Comparison of ENCODE assay signal across 12 mouse cellular contexts in genomic region chr10:62208241-62208896, GRCm38 (mm10). TPM values are rescaled to one million over a fixed set of nuclear protein-coding genes. Genes with fewer than 3 reads are reported as not detected.
A peak's percentile ranks its signal among the peaks of the same experiment; 100 is the strongest.
DNase-seq lines count a peak whose midpoint lies in the region; ATAC-seq and TF ChIP-seq lines count a peak whose summit lies in the region.
"Had no signal": no experiment of that assay in that cellular context is flagged by ENCODE, and none has a peak within 500 bp of the region (broad histone marks: within the 10 kb centered on the region; RNA-seq: fewer than 3 reads in every experiment).

No protein-coding gene starts in this region.

- no peak overlapping the region for H3K27ac ChIP-seq in lung, embryonic 14.5 days (ENCODE audit: low read depth)
- H3K27ac ChIP-seq in lung, embryonic 16.5 days (ENCODE audit: low read length), result peak overlapping the region; percentile 65
- H3K27ac ChIP-seq in midbrain, embryonic 11.5 days (ENCODE audit: low read depth, low read length), result no peak overlapping the region
- H3K27ac ChIP-seq: limb, embryonic 12.5 days had no signal

- 20% methylated on average over 10 of the region's 10 CpGs for WGBS in lung, embryonic 14.5 days
- WGBS in lung, adult 2 months, result 46% methylated on average over 10 of the region's 10 CpGs
- WGBS in lung, embryonic 16.5 days, result 30% methylated on average over 10 of the region's 10 CpGs
- WGBS in midbrain, embryonic 11.5 days, result 88% methylated on average over 10 of the region's 10 CpGs

- no peak overlapping the region; the same call in 1 of the 2 replicates for H3K9ac ChIP-seq in lung, embryonic 14.5 days
- H3K9ac ChIP-seq in lung, embryonic 16.5 days (ENCODE audit: low read length), result no peak overlapping the region
- H3K9ac ChIP-seq in midbrain, embryonic 11.5 days (ENCODE audit: low read length), result no peak overlapping the region
- H3K9ac ChIP-seq: limb, embryonic 12.5 days had no signal

- H3K36me3 ChIP-seq in lung, embryonic 14.5 days (ENCODE audit: insufficient read depth), result no peaks in the 10 kb centered on the region
- H3K36me3 ChIP-seq in lung, embryonic 16.5 days (ENCODE audit: control insufficient read depth, insufficient read depth, low read length), result peaks cover 2% of the 10 kb centered on the region; the same call in 1 of the 2 replicates
- no peaks in the 10 kb centered on the region for H3K36me3 ChIP-seq in midbrain, embryonic 11.5 days (ENCODE audit: control insufficient read depth, insufficient read depth, low read length)
- H3K36me3 ChIP-seq: limb, embryonic 12.5 days had no signal

- no peaks in the 10 kb centered on the region for H3K27me3 ChIP-seq in lung, embryonic 14.5 days (ENCODE audit: insufficient read depth, low read length)
- no peaks in the 10 kb centered on the region for H3K27me3 ChIP-seq in lung, embryonic 16.5 days (ENCODE audit: control insufficient read depth, insufficient read depth, low read depth, low read length)
- no peaks in the 10 kb centered on the region for H3K27me3 ChIP-seq in midbrain, embryonic 11.5 days (ENCODE audit: control insufficient read depth, insufficient read depth, low read length)
- H3K27me3 ChIP-seq: limb, embryonic 12.5 days had no signal

- DNase-seq in adrenal gland, postnatal 14 days, result peak; percentile 46
- DNase-seq in adrenal gland, postnatal 4 days (ENCODE audit: low spot score in 2 of 2), result no peak
- peak; percentile 71 for DNase-seq in lung, embryonic 14.5 days
- no peak for DNase-seq in lung, adult 2 months
- no peak for DNase-seq in midbrain, embryonic 11.5 days (ENCODE audit: low spot score, missing footprints)
- no peak for DNase-seq in urinary bladder, postnatal 36 days (ENCODE audit: low spot score in 2 of 2)
- no peak for DNase-seq in natural killer cell, adult 2 months (ENCODE audit: low spot score in 2 of 2)
- DNase-seq: cerebellum, adult 8-10 months had no signal

- H3K9me3 ChIP-seq in lung, embryonic 14.5 days (ENCODE audit: low read depth, low read length), result no peaks in the 10 kb centered on the region
- no peaks in the 10 kb centered on the region for H3K9me3 ChIP-seq in lung, embryonic 16.5 days (ENCODE audit: control insufficient read depth, low read length)
- no peaks in the 10 kb centered on the region for H3K9me3 ChIP-seq in midbrain, embryonic 11.5 days (ENCODE audit: control insufficient read depth, low read length)

- no peak overlapping the region for H3K4me3 ChIP-seq in lung, embryonic 14.5 days (ENCODE audit: low read depth, low read length)
- no peak overlapping the region for H3K4me3 ChIP-seq in lung, adult 2 months (replicated peaks; ENCODE audit: extremely low read depth, low read depth, low read length)
- H3K4me3 ChIP-seq in lung, embryonic 16.5 days (ENCODE audit: low read length), result no peak overlapping the region
- H3K4me3 ChIP-seq in midbrain, embryonic 11.5 days (ENCODE audit: low read depth, low read length), result no peak overlapping the region
- H3K4me3 ChIP-seq: erythroblast, embryonic 14.5 days; limb, embryonic 12.5 days had no signal

- ATAC-seq in lung, embryonic 14.5 days (ENCODE audit: insufficient read depth), result peak; percentile 80
- ATAC-seq in lung, embryonic 16.5 days (ENCODE audit: low read depth), result peak; percentile 87
- no peak for ATAC-seq in midbrain, embryonic 11.5 days (ENCODE audit: low FRiP score)

- no peaks in the 10 kb centered on the region for H3K4me1 ChIP-seq in lung, embryonic 14.5 days (ENCODE audit: insufficient read depth)
- H3K4me1 ChIP-seq in lung, adult 2 months (ENCODE audit: control insufficient read depth, insufficient read depth, low read length), result peaks cover 7% of the 10 kb centered on the region
- peaks cover 16% of the 10 kb centered on the region; the same call in 1 of the 2 replicates for H3K4me1 ChIP-seq in lung, embryonic 16.5 days (replicated peaks; ENCODE audit: control insufficient read depth, insufficient read depth, low read length)
- H3K4me1 ChIP-seq in midbrain, embryonic 11.5 days (ENCODE audit: control insufficient read depth, insufficient read depth, low read length), result no peaks in the 10 kb centered on the region

- TF ChIP-seq POLR2A in lung, adult 2 months (IDR thresholded peaks at IDR 0.05; ENCODE audit: borderline replicate concordance, extremely low read depth, low read depth, low read length), result no peak

- no peak overlapping the region for H3K4me2 ChIP-seq in lung, embryonic 14.5 days
- H3K4me2 ChIP-seq in lung, embryonic 16.5 days (ENCODE audit: low read depth, low read length), result no peak overlapping the region
- no peak overlapping the region for H3K4me2 ChIP-seq in midbrain, embryonic 11.5 days
- H3K4me2 ChIP-seq: limb, embryonic 12.5 days had no signal

- TF ChIP-seq CTCF in lung, embryonic 14.5 days (IDR thresholded peaks at IDR 0.05; ENCODE audit: low read depth), result no peak
- no peak for TF ChIP-seq CTCF in lung, adult 2 months (IDR thresholded peaks at IDR 0.05; ENCODE audit: insufficient read depth, low read length)

RNA-seq across cellular contexts. Expression of gene Tspan15, which starts 22.7 kb away (rescaled TPM):
- total RNA-seq in adrenal gland, postnatal 14 days (2021), result 17.2 and 22.9 TPM in 2 replicates
- total RNA-seq in adrenal gland, postnatal 4 days (2021), result 10 to 100 TPM; 29.4 to 37.0 TPM
- 32.5 and 36.3 TPM in 2 replicates for polyA plus RNA-seq in lung, embryonic 14.5 days (2014; fragmentation: Nextera tagmentation; extraction: Ambion mirVana)
- 134 and 177 TPM in 2 replicates for polyA plus RNA-seq in lung, adult 2 months (2012; rRNA removed)
- polyA plus RNA-seq in lung, embryonic 16.5 days (2015; fragmentation: Nextera tagmentation; extraction: Ambion mirVana), result 96.1 and 116 TPM in 2 replicates
- 8.6 and 9.3 TPM in 2 replicates for polyA plus RNA-seq in midbrain, embryonic 11.5 days (2014; fragmentation: Nextera tagmentation; extraction: Ambion mirVana)

RNA-seq across cellular contexts. Expression of gene Tacr2, which starts 43.9 kb away (rescaled TPM):
- 10.1 and 15.3 TPM in 2 replicates for total RNA-seq in adrenal gland, postnatal 14 days (2021)
- total RNA-seq in adrenal gland, postnatal 4 days (2021), result 10 to 100 TPM; 18.6 to 18.7 TPM
- polyA plus RNA-seq in lung, embryonic 14.5 days (2014; fragmentation: Nextera tagmentation; extraction: Ambion mirVana), result 0.46 and 0.85 TPM in 2 replicates
- 0.76 and 0.96 TPM in 2 replicates for polyA plus RNA-seq in lung, adult 2 months (2012; rRNA removed)
- polyA plus RNA-seq in lung, embryonic 16.5 days (2015; fragmentation: Nextera tagmentation; extraction: Ambion mirVana), result 0.72 and 0.87 TPM in 2 replicates
- not detected in 2 replicates for polyA plus RNA-seq in midbrain, embryonic 11.5 days (2014; fragmentation: Nextera tagmentation; extraction: Ambion mirVana)
- total RNA-seq: gastrocnemius, adult 8-10 months had no signal
- polyA plus RNA-seq: erythroblast, embryonic 14.5 days; limb, embryonic 12.5 days had no signal

Comparison
In these comparisons a context has a peak if more than half of its experiments do, and no peak if none do; other contexts are left out.
1. DNase-seq: peak in adrenal gland, postnatal 14 days (single experiment) and lung, embryonic 14.5 days (single experiment); none in adrenal gland, postnatal 4 days (0 of 2), lung, adult 2 months (single experiment), midbrain, embryonic 11.5 days (single experiment), urinary bladder, postnatal 36 days (0 of 2) and natural killer cell, adult 2 months (0 of 2).